Mouse (Mus musculus) 3T3-L1 (cell line): Measurements from ENCODE around the gene 4930524B15Rik.
A peak's percentile ranks its signal among the peaks of the same experiment; 100 is the strongest.
"Not testable (repeated sequence)": the region's sequence is repeated elsewhere in the genome, so short reads cannot be mapped to it uniquely, and the experiment has no call there.

ENCODE experiments used
- DNase-seq: peaks from one replicate; pipeline ENCODE4 v3.0.0-alpha.2; 2015; ENCODE audit warnings: low read depth, low spot score

The 4930524B15Rik gene

GRCm38 (mm10) chr11:31965256-31966134 is at the start of gene 4930524B15Rik:
4930524B15Rik (plus strand) TSS chr11:31965592.
- no peak for DNase-seq

DNA sequence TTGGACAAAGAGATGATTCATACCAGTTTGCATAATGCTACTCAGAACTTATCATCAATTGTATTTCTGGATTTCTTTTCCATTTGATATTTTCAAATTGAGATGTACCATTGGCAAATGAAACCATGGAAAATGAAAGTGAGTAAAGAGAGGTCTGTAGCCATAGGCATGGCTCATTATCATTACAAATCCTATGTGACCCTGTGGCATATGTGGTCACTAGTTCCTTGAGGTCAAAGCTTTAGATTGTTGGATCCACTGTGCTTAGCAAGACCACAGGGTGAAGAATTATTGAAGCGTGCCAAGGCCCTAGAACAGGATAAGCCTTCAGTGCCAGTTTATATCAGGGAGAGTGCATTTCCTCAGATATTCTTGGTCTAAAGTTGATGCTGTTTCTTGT is 47.6 kb upstream of the 4930524B15Rik start:
- peak; percentile 78 for DNase-seq

GRCm38 (mm10) chr11:31930051-31930450 is 35.3 kb upstream of the 4930524B15Rik start:
- no peak for DNase-seq

DNA sequence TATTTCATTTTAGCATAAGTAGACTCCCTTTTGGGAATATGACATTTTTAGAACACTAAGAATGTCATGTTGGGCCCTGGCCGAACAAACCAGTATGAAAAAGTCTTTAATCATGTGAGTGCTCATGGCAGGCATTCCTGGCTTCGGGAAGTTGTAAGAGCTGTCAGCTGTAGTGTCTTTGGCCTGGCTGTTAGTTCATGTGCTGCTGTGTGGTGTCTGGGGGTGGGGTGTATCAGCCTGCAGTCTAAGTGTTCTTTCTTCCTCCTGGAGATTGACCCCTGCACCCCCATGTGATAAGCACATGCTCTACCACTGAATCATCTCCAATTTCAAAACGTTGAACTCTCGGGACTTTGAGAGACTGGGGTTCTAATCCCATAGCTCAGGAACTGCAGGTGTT is 29.7 kb upstream of the 4930524B15Rik start:
- no peak for DNase-seq

DNA sequence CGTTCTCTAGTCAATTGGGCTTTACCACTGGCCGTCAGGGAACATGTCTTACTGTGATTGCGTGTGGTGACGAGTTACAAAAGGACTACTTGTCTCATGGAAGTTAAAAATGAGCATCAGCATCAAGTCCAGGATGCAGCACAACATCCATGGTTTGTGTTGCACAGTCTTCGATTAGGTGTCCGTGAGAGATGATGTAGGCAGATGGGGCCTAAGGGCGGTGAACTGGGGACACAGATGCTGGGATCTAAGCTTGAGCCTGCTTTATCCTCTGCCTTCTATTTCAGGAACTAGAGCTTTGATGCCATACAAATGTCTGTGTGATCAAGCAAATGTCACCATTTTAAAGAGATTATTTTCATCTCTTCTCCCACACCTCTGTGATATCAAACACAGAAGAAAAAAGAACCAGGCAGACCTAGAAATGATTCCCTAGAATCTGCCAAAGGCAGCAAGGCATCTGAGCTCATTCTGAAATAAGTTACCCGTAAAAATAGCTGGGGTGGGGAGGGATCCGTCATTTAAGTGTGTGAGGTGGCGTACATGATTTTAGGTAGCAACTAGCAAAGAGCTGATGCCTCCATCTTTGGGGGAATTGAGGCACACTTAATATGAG is 28.4 kb upstream of the 4930524B15Rik start:
- DNase-seq = no peak

DNA sequence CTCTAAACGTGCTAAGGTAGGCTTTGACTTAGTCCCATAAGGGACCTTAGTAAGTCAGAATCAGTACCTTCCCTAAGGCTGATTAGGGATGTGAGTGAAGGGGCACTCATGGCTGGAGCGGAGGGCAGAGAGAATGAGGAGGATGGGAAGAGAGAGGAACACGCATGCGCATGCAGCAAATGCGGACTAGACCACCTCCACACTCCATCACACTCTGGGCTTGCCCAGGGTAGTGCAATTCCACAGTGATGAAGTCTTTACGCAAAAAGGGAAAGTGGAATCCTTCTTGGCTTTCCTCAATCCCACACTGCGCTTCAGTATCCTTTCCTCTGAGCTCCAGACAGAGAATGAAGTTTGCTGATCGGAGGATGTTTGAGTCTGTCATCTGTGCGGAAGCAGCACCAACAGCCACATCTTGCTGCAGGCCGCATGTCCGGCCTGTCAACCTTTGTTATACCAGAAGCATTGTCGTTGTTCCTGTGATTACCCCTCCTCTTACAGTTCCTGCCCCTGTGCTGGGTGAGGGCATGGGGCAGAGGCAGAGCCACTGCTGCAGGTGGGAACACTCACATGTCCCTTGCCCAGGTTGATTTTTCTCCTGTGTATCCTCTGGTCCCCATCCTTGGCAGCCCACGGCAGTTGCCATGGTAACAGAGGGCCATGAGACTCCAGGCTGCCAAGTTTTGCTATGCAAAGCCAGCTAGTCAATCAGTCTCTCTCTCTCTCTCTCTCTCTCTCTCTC is 24.3 kb upstream of the 4930524B15Rik start:
- DNase-seq = no peak

DNA sequence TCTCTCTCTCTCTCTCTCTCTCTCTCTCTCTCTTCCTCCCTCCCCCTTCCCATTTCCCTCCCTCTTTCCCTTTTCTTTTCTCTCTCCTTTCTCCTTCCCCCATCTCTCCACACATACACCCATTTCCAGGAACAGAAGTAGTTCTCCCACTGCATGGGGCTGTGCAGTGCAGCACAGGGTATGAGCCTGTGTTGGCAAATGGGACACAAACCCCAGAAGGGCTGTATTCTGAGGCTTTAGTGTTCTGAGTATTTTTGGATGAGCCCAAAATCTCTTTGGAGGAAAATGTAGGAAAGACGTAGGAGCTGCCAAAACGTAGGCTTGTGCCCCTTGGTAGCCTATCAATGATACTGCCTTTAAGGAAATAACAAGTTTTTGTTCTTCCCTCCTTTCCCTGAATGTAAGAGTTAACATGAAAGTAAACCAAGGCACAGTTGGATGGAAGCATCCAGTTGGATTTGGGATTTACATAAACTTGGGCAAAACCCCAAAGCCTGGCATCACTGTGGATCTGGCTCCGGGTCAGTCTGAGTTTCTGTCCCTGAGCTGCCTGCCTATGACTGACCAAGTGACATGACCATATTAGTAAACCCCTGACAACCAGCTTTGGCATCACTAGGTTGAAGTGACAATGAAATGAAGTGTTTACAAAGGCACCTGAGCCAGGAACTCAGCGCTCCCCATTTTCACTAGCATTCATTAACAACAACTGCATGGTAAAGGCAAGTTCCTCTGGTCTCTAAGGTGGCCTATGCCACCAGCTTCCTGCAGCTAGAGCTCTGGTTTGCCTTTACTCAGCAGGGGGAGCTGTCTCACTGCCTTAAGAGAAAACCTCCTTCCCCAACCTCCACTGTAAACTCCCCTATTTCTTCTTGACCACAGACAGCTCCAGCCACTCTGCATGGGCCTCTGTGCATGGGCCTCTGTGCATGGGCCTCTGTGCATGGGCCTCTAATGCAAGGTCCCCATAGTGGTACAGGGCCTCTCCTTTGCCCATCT is 23.5 kb upstream of the 4930524B15Rik start:
- DNase-seq = no peak

DNA sequence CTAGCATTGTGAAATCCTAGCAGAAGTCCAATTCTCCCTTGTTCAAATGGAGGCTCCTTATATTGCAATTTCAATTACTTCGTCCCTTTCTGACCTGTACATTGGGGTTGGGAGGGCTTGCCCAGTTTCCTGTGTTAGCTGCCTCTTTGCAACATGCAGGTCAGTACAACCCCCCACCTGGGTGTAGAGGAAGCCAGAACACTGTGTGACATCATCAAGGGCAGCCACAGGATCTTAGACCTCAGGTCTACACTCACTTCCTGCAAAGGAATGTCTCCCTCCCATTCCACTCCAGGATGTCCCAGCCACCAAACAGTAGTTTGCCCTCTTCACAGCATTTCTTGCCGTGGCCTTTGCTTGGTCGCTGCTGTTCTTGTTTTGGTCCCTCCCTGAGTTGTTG is 19.9 kb upstream of the 4930524B15Rik start:
- DNase-seq = no peak

- DNase-seq = peak; percentile 57
Measured at GRCm38 (mm10) chr11:31948462-31949330, 16.7 kb upstream of the 4930524B15Rik start.

DNA sequence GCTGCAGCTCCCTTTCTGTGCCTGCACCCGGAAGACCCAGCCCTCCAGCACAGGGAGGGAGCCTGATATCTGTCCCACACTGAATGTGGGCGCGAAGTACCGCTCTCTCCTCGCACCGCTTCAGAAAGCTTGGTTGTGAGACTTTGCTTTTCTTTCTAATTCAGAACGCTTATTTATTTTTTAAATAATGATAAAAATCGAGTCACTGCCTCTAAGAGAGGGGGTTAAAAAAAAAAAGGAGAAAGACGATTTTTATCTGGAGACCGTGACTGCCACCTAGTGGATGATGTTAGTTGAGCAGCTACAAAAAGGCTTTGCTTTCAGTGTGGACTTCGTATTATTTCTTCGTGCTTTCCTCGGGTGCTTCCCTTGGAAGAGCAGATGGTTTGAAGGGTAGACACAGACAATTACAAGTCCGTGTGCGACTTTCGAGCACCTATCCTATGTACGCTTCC is 16.0 kb upstream of the 4930524B15Rik start:
- DNase-seq = peak; percentile 89

GRCm38 (mm10) chr11:31960071-31960470 is 5.3 kb upstream of the 4930524B15Rik start:
- DNase-seq = no peak

DNA sequence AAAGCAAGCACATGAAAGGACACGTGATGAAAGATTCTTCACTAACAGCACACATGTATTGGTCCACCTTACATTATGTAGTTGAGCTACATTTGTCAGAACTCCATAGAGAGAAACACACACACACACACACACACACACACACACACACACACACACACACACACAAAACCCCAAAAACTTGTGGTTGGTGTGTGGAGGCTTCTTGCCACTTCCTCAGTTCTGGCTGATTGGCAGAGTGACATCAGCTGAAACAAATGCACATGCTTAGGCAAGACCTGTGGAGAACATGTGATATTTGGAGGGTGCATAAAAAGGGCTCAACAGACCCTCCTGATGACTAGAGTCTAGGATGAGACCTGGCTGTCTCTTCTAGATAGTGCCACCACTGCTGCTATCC is 1.4 kb upstream of the 4930524B15Rik start:
- DNase-seq = no peak

DNA sequence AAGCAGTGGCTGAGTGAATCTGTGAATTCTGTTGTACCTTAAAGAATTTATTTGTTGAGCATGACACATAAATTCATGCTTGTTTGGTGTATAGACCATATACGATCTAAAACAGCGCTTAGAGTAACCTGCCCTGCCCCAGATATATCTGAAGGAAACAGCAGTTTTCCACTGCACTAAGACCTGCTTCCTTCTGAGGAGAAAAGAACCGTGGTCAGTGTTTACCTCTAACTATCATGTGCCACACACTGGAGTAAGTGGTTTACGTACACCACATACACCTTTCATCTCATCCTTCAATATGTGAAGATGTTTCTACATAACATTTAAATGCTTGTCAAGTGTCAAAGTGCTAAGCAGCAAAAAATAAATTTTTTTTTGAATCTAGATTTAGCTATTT is 8.7 kb downstream of the 4930524B15Rik start:
- DNase-seq = no peak

GRCm38 (mm10) chr11:31974826-31975225 is 9.4 kb downstream of the 4930524B15Rik start:
- DNase-seq = no peak

GRCm38 (mm10) chr11:31975678-31976077 is 10.3 kb downstream of the 4930524B15Rik start:
- DNase-seq = no peak

DNA sequence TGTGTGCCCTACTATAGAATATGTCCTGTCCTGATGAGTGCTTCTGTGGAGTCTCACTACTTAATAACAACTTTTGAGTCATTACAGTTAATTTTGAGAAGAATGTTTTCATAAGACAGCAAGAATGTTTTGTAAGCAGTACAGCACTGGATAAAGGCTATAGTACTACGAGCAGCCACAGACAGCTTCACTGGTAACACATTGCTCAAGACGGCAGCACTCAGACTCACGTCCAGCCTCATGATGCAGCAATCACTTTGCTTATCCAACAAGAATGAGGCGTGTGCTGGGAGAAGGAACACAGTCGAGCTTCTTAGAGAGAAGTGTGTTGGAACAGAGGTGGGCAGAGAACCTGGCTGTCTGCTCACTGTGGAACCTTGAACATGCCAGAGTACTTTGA is 10.7 kb downstream of the 4930524B15Rik start:
- DNase-seq = no peak

GRCm38 (mm10) chr11:31980089-31980488 is 14.7 kb downstream of the 4930524B15Rik start:
- DNase-seq = not testable (repeated sequence)

GRCm38 (mm10) chr11:31981830-31982229 is 16.4 kb downstream of the 4930524B15Rik start:
- no peak for DNase-seq

- DNase-seq = not testable (repeated sequence)
Measured at GRCm38 (mm10) chr11:31982247-31982943, 17.0 kb downstream of the 4930524B15Rik start.
